Mouse (Mus musculus) adrenal gland, postnatal 36 days (tissue): ENCODE results near the gene Itpr1. TPM values are rescaled to one million over a fixed set of nuclear protein-coding genes. Genes with fewer than 3 reads are reported as not detected.

Experiments
- DNase-seq, 2 experiments: peaks; one replicate each; pipeline ENCODE4 v3.0.0; 2021; ENCODE audit warnings: mixed read lengths in 1 of 2
- total RNA-seq, 2 experiments: library from RNA; stranded (reverse); gene quantifications; 2 replicates each; pipeline ENCODE4 v1.2.3; 2021

The Itpr1 gene
- total RNA-seq, 2 experiments from 2014 or later, result 124 to 167 TPM

GRCm38 (mm10) chr6:108324464-108325025 is 111.6 kb downstream of the Itpr1 start:
- no peak for DNase-seq

GRCm38 (mm10) chr6:108325400-108325799 is 112.5 kb downstream of the Itpr1 start:
- no peak for DNase-seq

GRCm38 (mm10) chr6:108325948-108326411 is 113.1 kb downstream of the Itpr1 start:
- DNase-seq, result no peak

GRCm38 (mm10) chr6:108326751-108327161 is 113.9 kb downstream of the Itpr1 start:
- DNase-seq, result peak in 1 of 2 experiments; percentile 34

GRCm38 (mm10) chr6:108327561-108327960 is 114.7 kb downstream of the Itpr1 start:
- DNase-seq, result no peak

- DNase-seq, result no peak
These were observed 115.4 kb downstream of the Itpr1 start for GRCm38 (mm10) chr6:108328296-108328695.

GRCm38 (mm10) chr6:108330461-108330860 is 117.6 kb downstream of the Itpr1 start:
- DNase-seq, result no peak

- DNase-seq, result no peak
These were observed 118.4 kb downstream of the Itpr1 start for GRCm38 (mm10) chr6:108331268-108331667.

GRCm38 (mm10) chr6:108334059-108334458 is 121.2 kb downstream of the Itpr1 start:
- DNase-seq, result no peak

GRCm38 (mm10) chr6:108335202-108335823 is 122.4 kb downstream of the Itpr1 start:
- DNase-seq, result no peak

- no peak for DNase-seq
These were observed 123.6 kb downstream of the Itpr1 start for GRCm38 (mm10) chr6:108336506-108336905.

- no peak for DNase-seq
These were observed 124.4 kb downstream of the Itpr1 start for GRCm38 (mm10) chr6:108337289-108337688.

- no peak for DNase-seq
These were observed 125.5 kb downstream of the Itpr1 start for GRCm38 (mm10) chr6:108338362-108338761.

GRCm38 (mm10) chr6:108342989-108343388 is 130.1 kb downstream of the Itpr1 start:
- no peak for DNase-seq

- DNase-seq, result peak; percentile 33 to 38
These were observed 130.9 kb downstream of the Itpr1 start for GRCm38 (mm10) chr6:108343781-108344310.

- DNase-seq, result no peak
These were observed 137.9 kb downstream of the Itpr1 start for GRCm38 (mm10) chr6:108350801-108351200.

- no peak for DNase-seq
These were observed 139.1 kb downstream of the Itpr1 start for GRCm38 (mm10) chr6:108351998-108352397.

- no peak for DNase-seq
These were observed 154.5 kb downstream of the Itpr1 start for GRCm38 (mm10) chr6:108367412-108367811.

- DNase-seq, result no peak
These were observed 156.1 kb downstream of the Itpr1 start for GRCm38 (mm10) chr6:108369031-108369430.

GRCm38 (mm10) chr6:108371347-108371893 is 158.5 kb downstream of the Itpr1 start:
- DNase-seq, result no peak

- no peak for DNase-seq
These were observed 161.1 kb downstream of the Itpr1 start for GRCm38 (mm10) chr6:108374019-108374418.

GRCm38 (mm10) chr6:108379041-108379440 is 166.1 kb downstream of the Itpr1 start:
- DNase-seq, result no peak

GRCm38 (mm10) chr6:108380209-108380608 is 167.3 kb downstream of the Itpr1 start:
- DNase-seq, result no peak
